Mouse (Mus musculus) heart, embryonic 12.5 days (tissue): Measurements from ENCODE around the gene Gstm5. TPM values are rescaled to one million over a fixed set of nuclear protein-coding genes. Genes with fewer than 3 reads are reported as not detected.

Experiments
- ATAC-seq: fragments of 200-750 bp; cut with Nextera tagmentation; 2 replicates; pipeline ENCODE4 v1.8.0; 2017; ENCODE audit warnings: moderate TSS enrichment, moderate library complexity; ENCODE audit not compliant: insufficient number of reproducible peaks, low FRiP score
- H3K27ac ChIP-seq: fragments of 300-500 bp; sonication (generic); 2 replicates; pipeline ENCODE4 v1.5.1; 2016; ENCODE audit warnings: mild to moderate bottlenecking, moderate library complexity; ENCODE audit not compliant: poor library complexity, severe bottlenecking
- H3K27me3 ChIP-seq: fragments of 300-500 bp; sonication (generic); replicated peaks from 2 replicates; pipeline ENCODE4 v1.6.1; 2016; ENCODE audit warnings: mild to moderate bottlenecking, moderate library complexity
- H3K36me3 ChIP-seq: fragments of 300-500 bp; sonication (generic); 2 replicates; pipeline ENCODE4 v1.6.1; 2016; ENCODE audit warnings: mild to moderate bottlenecking, moderate library complexity
- H3K4me1 ChIP-seq: fragments of 300-500 bp; sonication (generic); replicated peaks from 2 replicates; pipeline ENCODE4 v1.6.1; 2016; ENCODE audit warnings: mild to moderate bottlenecking
- H3K4me2 ChIP-seq: fragments of 300-500 bp; sonication (generic); 2 replicates; pipeline ENCODE4 v1.6.1; 2016; ENCODE audit warnings: mild to moderate bottlenecking, moderate library complexity
- H3K4me3 ChIP-seq: fragments of 300-500 bp; sonication (generic); 2 replicates; pipeline ENCODE4 v1.5.1; 2016; ENCODE audit warnings: mild to moderate bottlenecking
- H3K9ac ChIP-seq: fragments of 300-500 bp; sonication (generic); 2 replicates; pipeline ENCODE4 v1.6.1; 2016; ENCODE audit warnings: mild to moderate bottlenecking, moderate library complexity
- H3K9me3 ChIP-seq: fragments of 300-500 bp; sonication (generic); replicated peaks from 2 replicates; pipeline ENCODE4 v1.6.1; 2016; ENCODE audit warnings: mild to moderate bottlenecking, moderate library complexity
- WGBS: fragments of 180-500 bp; shearing (Covaris S2); methylation state at CpG from one replicate; pipeline ENCODE4 v1.1.7; 2016; 5-methylcytosine and 5-hydroxymethylcytosine counted together
- polyA plus RNA-seq: library from polyadenylated mRNA; unstranded; fragments of >200 nt; fragmentation: Nextera tagmentation; extraction: Ambion mirVana; gene quantifications from 2 replicates; pipeline ENCODE4 v1.2.1, GENCODE M21; 2016

Gstm5 gene
- polyA plus RNA-seq, result 118 and 119 TPM in 2 replicates

- Histone ChIP-seq H3K4me2 (peak within 1 kb of the TSS; percentile 87), H3K9ac (peak within 1 kb of the TSS; percentile 84), H3K4me1 (peaks cover 7% of the 10 kb centered on the region), H3K4me3 (peak within 1 kb of the TSS; percentile 77), H3K27ac (peak within 1 kb of the TSS; percentile 67), H3K27me3 (no peaks in the 10 kb centered on the region), H3K9me3 (no peaks in the 10 kb centered on the region), H3K36me3 (peaks cover 17% of the 10 kb centered on the region)
- peak; percentile 93 for ATAC-seq
- 8% methylated on average over 40 of the region's 40 CpGs for WGBS
These were observed at the start of gene Gstm5 for GRCm38 (mm10) chr3:107895720-107896569. Gene Gstm5 (plus strand): TSS chr3:107895821.

GRCm38 (mm10) chr3:107846175-107846574 lies 49.4 kb upstream of the Gstm5 start:
- no peak for ATAC-seq
- Histone ChIP-seq H3K27me3 (no peaks in the 10 kb centered on the region), H3K27ac (no peak overlapping the region), H3K9ac (no peak overlapping the region), H3K4me3 (no peak overlapping the region), H3K36me3 (no peaks in the 10 kb centered on the region), H3K9me3 (no peaks in the 10 kb centered on the region), H3K4me1 (peaks cover 45% of the 10 kb centered on the region), H3K4me2 (no peak overlapping the region)
- WGBS, result 92% methylated on average over 1 of the region's 1 CpGs

- no peak for ATAC-seq
- Histone ChIP-seq H3K9me3 (no peaks in the 10 kb centered on the region), H3K4me3 (no peak overlapping the region), H3K36me3 (no peaks in the 10 kb centered on the region), H3K27me3 (no peaks in the 10 kb centered on the region), H3K4me1 (peaks cover 45% of the 10 kb centered on the region), H3K27ac (no peak overlapping the region), H3K9ac (no peak overlapping the region), H3K4me2 (no peak overlapping the region)
- WGBS, result 37% methylated on average over 3 of the region's 3 CpGs
These were observed 48.8 kb upstream of the Gstm5 start for GRCm38 (mm10) chr3:107846835-107847234.

- Histone ChIP-seq H3K9me3 (no peaks in the 10 kb centered on the region), H3K4me2 (no peak overlapping the region), H3K27ac (no peak overlapping the region), H3K27me3 (no peaks in the 10 kb centered on the region), H3K4me1 (peaks cover 45% of the 10 kb centered on the region), H3K4me3 (no peak overlapping the region), H3K9ac (no peak overlapping the region), H3K36me3 (no peaks in the 10 kb centered on the region)
- ATAC-seq, result no peak
- WGBS, result 36% methylated on average over 4 of the region's 4 CpGs
These were observed 47.5 kb upstream of the Gstm5 start for GRCm38 (mm10) chr3:107848126-107848525.

GRCm38 (mm10) chr3:107849000-107849692 lies 46.5 kb upstream of the Gstm5 start:
- peaks cover 39% of the 10 kb centered on the region for H3K4me1 ChIP-seq
- H3K27ac ChIP-seq, result no peak overlapping the region

GRCm38 (mm10) chr3:107849693-107850031 lies 46.0 kb upstream of the Gstm5 start:
- ATAC-seq, result no peak
- Histone ChIP-seq H3K4me2 (no peak overlapping the region), H3K9ac (no peak overlapping the region), H3K36me3 (no peaks in the 10 kb centered on the region), H3K9me3 (no peaks in the 10 kb centered on the region), H3K27me3 (no peaks in the 10 kb centered on the region), H3K27ac (no peak overlapping the region), H3K4me1 (peaks cover 34% of the 10 kb centered on the region), H3K4me3 (no peak overlapping the region)
- WGBS, result 63% methylated on average over 2 of the region's 2 CpGs

More at GRCm38 (mm10) chr3:107849000-107849692, 46.5 kb upstream of the Gstm5 start:
- Histone ChIP-seq H3K9ac (no peak overlapping the region), H3K27me3 (no peaks in the 10 kb centered on the region), H3K36me3 (no peaks in the 10 kb centered on the region), H3K4me2 (no peak overlapping the region), H3K9me3 (no peaks in the 10 kb centered on the region), H3K4me3 (no peak overlapping the region)
- no peak for ATAC-seq
- 58% methylated on average over 6 of the region's 6 CpGs for WGBS

GRCm38 (mm10) chr3:107850418-107851031 lies 45.1 kb upstream of the Gstm5 start:
- Histone ChIP-seq H3K27me3 (no peaks in the 10 kb centered on the region), H3K36me3 (no peaks in the 10 kb centered on the region), H3K27ac (no peak overlapping the region), H3K9ac (peak overlapping the region; percentile 7; the same call in 1 of the 2 replicates), H3K4me3 (peak overlapping the region; percentile 7; the same call in 1 of the 2 replicates), H3K9me3 (no peaks in the 10 kb centered on the region), H3K4me1 (peaks cover 32% of the 10 kb centered on the region), H3K4me2 (peak overlapping the region; percentile 55)
- 11% methylated on average over 12 of the region's 12 CpGs for WGBS
- peak; percentile 75 for ATAC-seq

- no peaks in the 10 kb centered on the region for H3K36me3 ChIP-seq
- H3K4me2 ChIP-seq, result no peak overlapping the region
- H3K4me1 ChIP-seq, result peaks cover 33% of the 10 kb centered on the region
- H3K27me3 ChIP-seq, result 0 out of 2 replicates have a peak, but pooled peaks cover 5% of the 10 kb centered on the region
- no peak overlapping the region for H3K9ac ChIP-seq
- no peaks in the 10 kb centered on the region for H3K9me3 ChIP-seq
- no peak for ATAC-seq
- H3K27ac ChIP-seq, result no peak overlapping the region
- whole genome bisulfite sequencing, result 49% methylated on average over 7 of the region's 7 CpGs
- H3K4me3 ChIP-seq, result no peak overlapping the region
These were observed 42.8 kb upstream of the Gstm5 start for GRCm38 (mm10) chr3:107852786-107853185.

GRCm38 (mm10) chr3:107853232-107854181 lies 42.1 kb upstream of the Gstm5 start:
- 86% methylated on average over 17 of the region's 17 CpGs for WGBS
- H3K4me1 ChIP-seq, result peaks cover 30% of the 10 kb centered on the region
- H3K9ac ChIP-seq, result no peak overlapping the region
- 0 out of 2 replicates have a peak, but pooled peaks cover 5% of the 10 kb centered on the region for H3K27me3 ChIP-seq
- H3K4me2 ChIP-seq, result no peak overlapping the region
- no peaks in the 10 kb centered on the region for H3K36me3 ChIP-seq
- ATAC-seq, result no peak
- H3K27ac ChIP-seq, result no peak overlapping the region
- H3K9me3 ChIP-seq, result no peaks in the 10 kb centered on the region
- no peak overlapping the region for H3K4me3 ChIP-seq

- 70% methylated on average over 13 of the region's 13 CpGs for WGBS
- H3K27ac ChIP-seq, result no peak overlapping the region
- no peaks in the 10 kb centered on the region for H3K9me3 ChIP-seq
- H3K27me3 ChIP-seq, result 0 out of 2 replicates have a peak, but pooled peaks cover 5% of the 10 kb centered on the region
- no peak overlapping the region for H3K4me2 ChIP-seq
- no peaks in the 10 kb centered on the region for H3K36me3 ChIP-seq
- no peak overlapping the region for H3K4me3 ChIP-seq
- H3K4me1 ChIP-seq, result peaks cover 13% of the 10 kb centered on the region
- no peak overlapping the region for H3K9ac ChIP-seq
- no peak for ATAC-seq
These were observed 40.3 kb upstream of the Gstm5 start for GRCm38 (mm10) chr3:107855368-107855767.
